Mouse (Mus musculus) heart, postnatal 0 days (tissue): ENCODE results near the gene Cdk5rap1. TPM values are rescaled to one million over a fixed set of nuclear protein-coding genes. Genes with fewer than 3 reads are reported as not detected.
"Not testable (repeated sequence)": the region's sequence is repeated elsewhere in the genome, so short reads cannot be mapped to it uniquely, and the experiment has no call there.

Experiments used
- ATAC-seq: fragments of 200-750 bp; cut with Nextera tagmentation; 2 replicates; pipeline ENCODE4 v1.8.0; 2017; ENCODE audit warnings: low read depth, moderate number of reproducible peaks, moderate library complexity; ENCODE audit not compliant: insufficient read depth
- DNase-seq: peaks from one replicate; pipeline ENCODE4 v3.0.0-alpha.2; 2016; ENCODE audit warnings: low spot score
- H3K27ac ChIP-seq: fragments of 300-500 bp; sonication (generic); 2 replicates; pipeline ENCODE4 v1.5.1; 2014; ENCODE audit warnings: low read depth, mild to moderate bottlenecking
- H3K27me3 ChIP-seq: fragments of 300-500 bp; sonication (generic); 2 replicates; pipeline ENCODE4 v1.6.1; 2014; ENCODE audit warnings: low read length, mixed read lengths; ENCODE audit not compliant: control insufficient read depth, insufficient read depth
- H3K36me3 ChIP-seq: fragments of 300-500 bp; sonication (generic); replicated peaks from 2 replicates; pipeline ENCODE4 v1.6.1; 2014; ENCODE audit warnings: low read length, mixed read lengths; ENCODE audit not compliant: control insufficient read depth, insufficient read depth
- H3K4me1 ChIP-seq: fragments of 300-500 bp; sonication (generic); 2 replicates; pipeline ENCODE4 v1.6.1; 2014; ENCODE audit warnings: antibody characterized with exemption; ENCODE audit not compliant: control insufficient read depth, insufficient read depth
- H3K4me2 ChIP-seq: fragments of 300-500 bp; sonication (generic); 2 replicates; pipeline ENCODE4 v1.6.1; 2014; ENCODE audit warnings: low read depth, mild to moderate bottlenecking, low read length, moderate library complexity
- H3K4me3 ChIP-seq: fragments of 300-500 bp; sonication (generic); 2 replicates; pipeline ENCODE4 v1.5.1; 2014; ENCODE audit warnings: low read depth, low read length
- H3K9ac ChIP-seq: fragments of 300-500 bp; sonication (generic); replicated peaks from 2 replicates; pipeline ENCODE4 v1.6.1; 2014; ENCODE audit warnings: low read depth, low read length, mixed read lengths
- H3K9me3 ChIP-seq: fragments of 300-500 bp; sonication (generic); replicated peaks from 2 replicates; pipeline ENCODE4 v1.6.1; 2016; ENCODE audit warnings: low read length; ENCODE audit not compliant: control insufficient read depth
- CTCF ChIP-seq: IDR thresholded peaks from 2 replicates; pipeline ENCODE4 v1.5.1; 2016; ENCODE audit warnings: antibody characterized with exemption, control low read depth, low read depth
- EP300 ChIP-seq: IDR thresholded peaks from 2 replicates; pipeline ENCODE4 v1.6.1; 2016; ENCODE audit warnings: antibody characterized with exemption, low read depth
- WGBS: fragments of 180-500 bp; shearing (Covaris S2); extraction: QIAGEN DNeasy Blood & Tissue Kit; methylation state at CpG from one replicate; pipeline ENCODE4 v1.1.7; 2014; 5-methylcytosine and 5-hydroxymethylcytosine counted together
- polyA plus RNA-seq: library from polyadenylated mRNA; unstranded; fragments of >200 nt; fragmentation: Nextera tagmentation; extraction: Ambion mirVana; gene quantifications from 2 replicates; pipeline ENCODE4 v1.2.1, GENCODE M21; 2015
- total RNA-seq: library from RNA; depleted of rRNA; stranded (reverse); fragments of >200 nt; gene quantifications from 2 replicates; pipeline ENCODE4 v1.2.3, GENCODE M21; 2014; ENCODE audit warnings: low replicate concordance

The Cdk5rap1 gene
- total and polyA plus RNA-seq, 2 experiments from 2014 or later: 24.9 to 32.7 TPM

DNA sequence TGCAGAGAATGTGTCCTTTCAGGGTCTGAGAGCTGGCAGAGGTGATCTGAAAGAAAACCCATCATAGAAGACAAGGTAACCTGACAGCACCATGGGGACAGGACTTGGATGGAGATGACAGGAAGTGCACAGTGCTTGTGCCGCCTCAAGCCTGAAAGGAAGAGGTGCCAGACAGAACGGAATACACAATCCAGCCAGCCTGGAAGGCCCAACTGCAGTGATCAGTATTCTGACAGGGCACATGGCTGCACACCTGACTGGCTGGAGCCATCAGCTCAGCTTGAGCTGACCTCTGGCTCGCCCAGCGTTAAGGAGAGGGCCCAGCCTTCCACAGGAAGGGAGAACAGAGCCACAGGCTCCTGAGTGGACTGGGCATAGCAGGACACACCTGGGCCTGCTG lies 37.2 kb downstream of the Cdk5rap1 start:
- TF ChIP-seq EP300 (no peak), CTCF (no peak)
- WGBS: 74% methylated on average over 4 of the region's 4 CpGs
- no peak overlapping the region for H3K4me2 ChIP-seq
- H3K4me1 ChIP-seq: no peaks in the 10 kb centered on the region
- no peaks in the 10 kb centered on the region for H3K27me3 ChIP-seq
- DNase-seq (no peak), ATAC-seq (no peak)
- no peak overlapping the region for H3K27ac ChIP-seq
- no peak overlapping the region for H3K4me3 ChIP-seq
- no peaks in the 10 kb centered on the region for H3K9me3 ChIP-seq
- H3K36me3 ChIP-seq: peaks cover 16% of the 10 kb centered on the region
- H3K9ac ChIP-seq: no peak overlapping the region

DNA sequence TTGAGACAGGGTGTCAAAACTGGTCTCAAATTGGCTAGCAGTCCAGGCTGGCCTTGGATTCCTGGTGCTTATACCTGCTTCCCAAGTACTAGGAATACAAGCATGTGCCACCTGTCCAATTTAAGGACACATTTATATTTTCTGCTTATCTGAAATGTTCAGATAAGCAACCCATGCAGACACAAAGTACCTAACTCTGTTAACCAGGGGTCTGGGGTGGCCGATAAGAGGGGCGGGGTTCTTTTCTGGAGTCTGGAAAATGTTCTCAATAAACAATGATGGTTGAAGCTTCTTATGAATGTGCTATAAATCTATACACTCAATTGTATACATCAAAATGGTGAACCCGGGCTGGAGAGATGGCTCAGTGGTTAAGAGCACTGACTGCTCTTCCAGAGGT lies 46.0 kb downstream of the Cdk5rap1 start:
- no peak overlapping the region for H3K27ac ChIP-seq
- H3K27me3 ChIP-seq: no peaks in the 10 kb centered on the region
- H3K9ac ChIP-seq: no peak overlapping the region
- TF ChIP-seq CTCF (no peak), EP300 (no peak)
- no peak overlapping the region for H3K4me2 ChIP-seq
- no peak for ATAC-seq
- no peak overlapping the region for H3K4me3 ChIP-seq
- H3K4me1 ChIP-seq: no peaks in the 10 kb centered on the region
- H3K9me3 ChIP-seq: no peaks in the 10 kb centered on the region
- H3K36me3 ChIP-seq: no peaks in the 10 kb centered on the region
- DNase-seq: no peak
- WGBS: 71% methylated on average over 3 of the region's 3 CpGs

DNA sequence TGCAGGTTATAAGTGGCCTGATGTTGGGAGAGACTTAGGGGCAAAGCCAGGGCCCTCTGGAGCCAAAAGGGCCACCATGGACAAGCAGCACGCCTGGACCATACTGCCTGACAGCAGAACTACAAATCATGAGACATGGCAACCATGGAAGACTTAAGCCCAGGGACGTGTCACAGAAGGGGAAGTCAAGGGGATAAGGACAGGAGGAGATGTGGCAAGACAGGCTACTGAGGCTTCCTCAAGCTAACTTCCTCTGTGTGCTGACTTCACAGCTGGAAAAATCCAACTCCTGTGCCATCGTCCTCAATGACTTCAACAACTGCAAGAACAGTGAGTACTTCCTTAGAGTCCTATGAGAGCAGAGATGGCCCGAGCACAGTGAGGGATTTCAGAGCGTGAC lies 59.0 kb downstream of the Cdk5rap1 start:
- H3K36me3 ChIP-seq, ATAC-seq, H3K9me3 ChIP-seq, DNase-seq, H3K27me3 ChIP-seq, H3K4me1 ChIP-seq, H3K27ac ChIP-seq, H3K4me3 ChIP-seq, H3K4me2 ChIP-seq, H3K9ac ChIP-seq: not testable (repeated sequence)
- 64% methylated on average over 4 of the region's 5 CpGs for WGBS

DNA sequence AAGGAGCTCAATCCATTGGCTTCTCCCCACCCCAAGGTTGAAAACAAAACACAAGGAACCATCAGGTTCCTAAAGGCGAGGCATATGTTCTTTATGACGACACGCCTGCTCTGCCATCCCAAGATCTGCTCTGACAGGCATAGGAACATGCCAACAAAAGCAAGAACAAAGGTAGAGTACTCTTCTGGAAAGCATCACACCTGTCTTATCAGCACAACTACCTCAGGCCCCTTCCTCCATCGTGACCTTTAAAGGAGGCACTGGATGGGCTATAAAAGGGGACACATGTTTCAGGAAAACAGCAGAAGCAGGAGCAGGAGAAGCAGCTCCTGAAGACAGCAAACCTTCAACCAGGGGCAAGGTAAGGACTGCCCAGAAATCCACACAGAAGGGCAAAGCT lies 65.9 kb downstream of the Cdk5rap1 start, which contains the start of gene Bpifb9b:
Gene Bpifb9b, plus strand, starts transcription at position 301 of the 400 bp plus-strand sequence.
- ATAC-seq: not testable (repeated sequence)

DNA sequence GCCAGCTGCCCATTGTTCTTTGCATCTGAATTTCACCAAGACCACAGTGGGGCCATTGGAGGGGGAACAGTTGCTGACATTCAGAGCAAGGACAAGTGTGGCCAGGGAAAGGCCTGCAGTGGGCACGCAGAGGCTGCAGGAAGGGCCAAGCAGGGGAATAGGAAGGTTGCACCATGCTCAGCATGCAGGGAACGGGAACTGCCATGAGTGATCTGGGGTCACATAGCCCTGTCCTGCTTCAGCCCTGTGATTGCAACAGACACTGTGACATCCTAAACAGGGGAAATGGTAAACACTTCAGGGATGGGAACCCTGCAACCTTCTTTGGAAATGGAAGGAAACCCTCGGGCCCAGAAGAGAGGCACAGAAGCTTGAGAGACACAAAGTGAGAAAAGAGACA lies 68.2 kb downstream of the Cdk5rap1 start:
- H3K36me3 ChIP-seq, H3K4me2 ChIP-seq, H3K27ac ChIP-seq, DNase-seq, H3K9me3 ChIP-seq, H3K4me1 ChIP-seq, ATAC-seq, H3K4me3 ChIP-seq, H3K27me3 ChIP-seq, H3K9ac ChIP-seq: not testable (repeated sequence)
- WGBS: 80% methylated on average over 1 of the region's 3 CpGs

More for the DNA sequence above, 65.9 kb downstream of the Cdk5rap1 start, which contains the start of gene Bpifb9b:
- 63% methylated on average over 4 of the region's 4 CpGs for WGBS
- H3K27ac ChIP-seq, H3K4me1 ChIP-seq, H3K27me3 ChIP-seq, H3K36me3 ChIP-seq, DNase-seq, H3K4me2 ChIP-seq, H3K9ac ChIP-seq, H3K9me3 ChIP-seq, H3K4me3 ChIP-seq: not testable (repeated sequence)

DNA sequence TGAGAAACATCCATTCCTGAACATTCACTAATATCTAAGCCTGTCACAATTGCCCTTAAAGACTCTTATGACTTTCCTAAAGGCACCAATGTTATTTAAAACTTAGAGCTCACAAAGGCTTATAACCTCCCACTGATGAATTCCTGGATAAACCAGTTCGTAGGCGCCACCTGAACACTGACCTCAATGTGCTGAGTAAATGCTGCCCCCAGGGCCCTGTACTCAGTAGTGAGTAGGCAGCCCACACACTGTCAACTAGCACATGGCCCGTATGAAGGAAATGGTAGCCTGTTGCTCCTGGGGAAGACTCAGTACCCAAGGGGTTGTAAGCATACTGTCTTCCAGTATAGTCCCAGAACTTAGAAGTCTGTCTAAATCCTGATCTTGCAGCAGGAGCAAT lies 71.0 kb downstream of the Cdk5rap1 start:
- no peak for ATAC-seq
- 77% methylated on average over 3 of the region's 3 CpGs for WGBS
- no peak for DNase-seq

More for the DNA sequence above, 71.0 kb downstream of the Cdk5rap1 start:
- Histone ChIP-seq H3K4me3 (no peak overlapping the region), H3K27ac (no peak overlapping the region), H3K4me2 (no peak overlapping the region), H3K9ac (no peak overlapping the region), H3K4me1 (no peaks in the 10 kb centered on the region), H3K36me3 (no peaks in the 10 kb centered on the region), H3K27me3 (no peaks in the 10 kb centered on the region), H3K9me3 (no peaks in the 10 kb centered on the region)
- TF ChIP-seq CTCF (no peak), EP300 (no peak)
